Mouse (Mus musculus): ENCODE measurements at regions not wholly inside any gene's neighbourhood (a gene's known extent, or its start where the extent isn't known, plus 50 kb on each side); places are given as distances from the start of the nearest gene placed in this dataset.

DNA sequence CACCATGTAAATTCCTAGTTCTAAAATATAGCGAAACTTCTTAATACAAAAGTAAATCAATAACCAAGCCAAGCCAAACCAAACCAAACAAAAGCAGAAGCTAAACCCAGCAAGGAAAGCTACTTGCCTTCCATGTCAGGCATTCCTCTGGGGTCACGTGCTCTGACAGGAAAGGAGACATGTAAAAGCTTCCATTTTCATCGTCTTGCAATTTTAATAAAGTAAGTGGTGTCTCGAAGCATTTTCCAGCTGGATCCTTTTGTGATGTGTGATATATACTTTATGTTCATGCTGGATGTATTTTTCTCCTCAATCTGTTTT is 145.1 kb downstream of the Kitl start:
- TF ChIP-seq CTCF (IDR thresholded peaks at IDR 0.05; ENCODE audit: low read depth) (no peak), EP300 (IDR thresholded peaks at IDR 0.05; ENCODE audit: low read depth) (no peak)

Measured in liver, postnatal 0 days (tissue).